Mouse (Mus musculus): ENCODE measurements around the gene Trip12.

DNA sequence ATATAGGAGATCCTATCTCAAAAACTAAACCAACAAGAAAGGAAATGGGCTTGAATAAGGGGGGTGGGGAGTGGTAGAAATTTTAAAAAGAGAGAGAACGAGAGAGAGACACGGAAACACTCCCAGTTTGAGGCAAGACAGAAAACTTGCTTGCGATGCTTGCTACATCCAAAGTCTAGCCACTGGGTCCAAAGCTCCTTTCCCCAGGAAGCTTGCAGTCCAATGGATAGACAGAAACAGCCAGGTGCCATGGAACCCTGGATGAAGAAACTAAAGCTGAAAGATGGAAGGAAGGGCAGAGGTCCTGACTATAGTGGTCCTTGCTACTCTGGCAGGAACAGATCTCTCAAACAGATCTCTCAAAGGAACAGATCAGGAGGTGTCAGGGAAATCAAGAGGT lies 8.0 kb upstream of the Trip12 start:
- TF ChIP-seq POLR2A (IDR thresholded peaks at IDR 0.05; ENCODE audit: borderline replicate concordance, control insufficient read depth, low read depth, low read length) (no peak), CTCF (IDR thresholded peaks at IDR 0.05; ENCODE audit: control insufficient read depth, insufficient read depth, low read length) (no peak)
